Mouse (Mus musculus) lung, adult 2 months (tissue): Measurements from ENCODE around the gene Gm20388. TPM values are rescaled to one million over a fixed set of nuclear protein-coding genes. Genes with fewer than 3 reads are reported as not detected.
A peak's percentile ranks its signal among the peaks of the same experiment; 100 is the strongest.

Experiments
- DNase-seq: peaks from one replicate; pipeline ENCODE4 v3.0.0; 2022
- H3K4me1 ChIP-seq: fragments of 200-500 bp; 2 replicates; pipeline ENCODE4 v1.6.1; 2011; ENCODE audit warnings: low read length; ENCODE audit not compliant: control insufficient read depth, insufficient read depth
- H3K4me3 ChIP-seq: fragments of 200-500 bp; replicated peaks from 2 replicates; pipeline ENCODE3; 2011; ENCODE audit warnings: low read depth, mild to moderate bottlenecking, control low read depth, low read length; ENCODE audit errors: extremely low read depth
- CTCF ChIP-seq: fragments of 200-500 bp; IDR thresholded peaks from 2 replicates; pipeline ENCODE4 v1.5.1; 2011; ENCODE audit warnings: mild to moderate bottlenecking, low read length, control low read depth; ENCODE audit not compliant: insufficient read depth
- POLR2A ChIP-seq: fragments of 200-500 bp; IDR thresholded peaks from 2 replicates; pipeline ENCODE4 v1.6.1; 2011; ENCODE audit warnings: low read depth, mild to moderate bottlenecking, control low read depth, low read length, borderline replicate concordance; ENCODE audit errors: extremely low read depth
- WGBS: fragments of 180-500 bp; shearing (Covaris S2); methylation state at CpG from one replicate; pipeline ENCODE4 v1.1.7; 2018; 5-methylcytosine and 5-hydroxymethylcytosine counted together
- polyA plus RNA-seq: library from polyadenylated mRNA; depleted of rRNA; stranded (reverse); fragments of >200 nt; gene quantifications from 2 replicates; pipeline ENCODE4 v1.2.3, GENCODE M21; 2012

The Gm20388 gene
- polyA plus RNA-seq, 1 experiment = 67.8 TPM

GRCm38 (mm10) chr8:121119635-121120455 lies 1209.2 kb downstream of the Gm20388 start:
- no peak for DNase-seq
- TF ChIP-seq CTCF (no peak), POLR2A (no peak)
- no peaks in the 10 kb centered on the region for H3K4me1 ChIP-seq
- H3K4me3 ChIP-seq = no peak overlapping the region
- 49% methylated on average over 12 of the region's 12 CpGs for WGBS

GRCm38 (mm10) chr8:121120456-121121419 lies 1210.1 kb downstream of the Gm20388 start:
- Histone ChIP-seq H3K4me3 (no peak overlapping the region), H3K4me1 (no peaks in the 10 kb centered on the region)
- no peak for TF ChIP-seq CTCF
- TF ChIP-seq POLR2A = no peak
- DNase-seq = no peak
- WGBS = 48% methylated on average over 17 of the region's 17 CpGs

- no peak for TF ChIP-seq POLR2A
- no peak for TF ChIP-seq CTCF
- Histone ChIP-seq H3K4me3 (no peak overlapping the region), H3K4me1 (no peaks in the 10 kb centered on the region)
- DNase-seq = no peak
- 68% methylated on average over 8 of the region's 8 CpGs for WGBS
Measured at GRCm38 (mm10) chr8:121121704-121122103, 1211.1 kb downstream of the Gm20388 start.

GRCm38 (mm10) chr8:121122368-121122767 lies 1211.7 kb downstream of the Gm20388 start:
- no peak for DNase-seq
- H3K4me3 ChIP-seq = no peak overlapping the region
- TF ChIP-seq CTCF (no peak), POLR2A (no peak)
- WGBS = 59% methylated on average over 7 of the region's 7 CpGs
- no peaks in the 10 kb centered on the region; the same call in 1 of the 2 replicates for H3K4me1 ChIP-seq

- peaks cover 3% of the 10 kb centered on the region for H3K4me1 ChIP-seq
- no peak for TF ChIP-seq POLR2A
- no peak for TF ChIP-seq CTCF
- no peak overlapping the region for H3K4me3 ChIP-seq
- DNase-seq = no peak
- 84% methylated on average over 2 of the region's 2 CpGs for WGBS
Measured at GRCm38 (mm10) chr8:121123113-121123512, 1212.5 kb downstream of the Gm20388 start.

GRCm38 (mm10) chr8:121124547-121125239 lies 1214.1 kb downstream of the Gm20388 start:
- no peak overlapping the region for H3K4me3 ChIP-seq

GRCm38 (mm10) chr8:121125311-121125876 lies 1214.8 kb downstream of the Gm20388 start:
- DNase-seq = peak; percentile 40
- TF ChIP-seq POLR2A (0 out of 2 replicates have a peak, but pooled peaks have one; percentile 14), CTCF (peak; percentile 40)
- WGBS = 2% methylated on average over 36 of the region's 36 CpGs
- peaks cover 4% of the 10 kb centered on the region for H3K4me1 ChIP-seq
- no peak overlapping the region for H3K4me3 ChIP-seq

More at GRCm38 (mm10) chr8:121124547-121125239, 1214.1 kb downstream of the Gm20388 start:
- no peak for TF ChIP-seq CTCF
- no peak for TF ChIP-seq POLR2A
- DNase-seq = no peak
- WGBS = 12% methylated on average over 17 of the region's 17 CpGs
- peaks cover 4% of the 10 kb centered on the region for H3K4me1 ChIP-seq

GRCm38 (mm10) chr8:121126191-121126590 lies 1215.5 kb downstream of the Gm20388 start:
- Histone ChIP-seq H3K4me3 (no peak overlapping the region), H3K4me1 (peaks cover 4% of the 10 kb centered on the region)
- TF ChIP-seq CTCF = no peak
- TF ChIP-seq POLR2A = no peak
- 20% methylated on average over 6 of the region's 6 CpGs for WGBS
- no peak for DNase-seq

- WGBS = 25% methylated on average over 5 of the region's 6 CpGs
- no peak for DNase-seq
- Histone ChIP-seq H3K4me3 (no peak overlapping the region), H3K4me1 (peaks cover 4% of the 10 kb centered on the region)
- no peak for TF ChIP-seq POLR2A
- no peak for TF ChIP-seq CTCF
Measured at GRCm38 (mm10) chr8:121126694-121127093, 1216.1 kb downstream of the Gm20388 start.
